Mouse (Mus musculus): Measurements from ENCODE around the gene Cuzd1. TPM values are rescaled to one million over a fixed set of nuclear protein-coding genes. Genes with fewer than 3 reads are reported as not detected.

Cuzd1 gene
- polyA plus RNA-seq, 1 experiment from 2014 or later: not detected

- Histone ChIP-seq H3K4me3 (ENCODE audit: low read depth, low read length) (no peak overlapping the region), H3K36me3 (ENCODE audit: control insufficient read depth, insufficient read depth, low read length) (no peaks in the 10 kb centered on the region), H3K4me1 (ENCODE audit: control insufficient read depth, insufficient read depth, low read length) (no peaks in the 10 kb centered on the region), H3K27ac (ENCODE audit: low read depth, low read length) (no peak overlapping the region), H3K9me3 (replicated peaks; ENCODE audit: control insufficient read depth, low read length) (no peaks in the 10 kb centered on the region), H3K9ac (ENCODE audit: low read length) (no peak overlapping the region), H3K27me3 (replicated peaks; ENCODE audit: control insufficient read depth, insufficient read depth, low read length) (no peaks in the 10 kb centered on the region), H3K4me2 (ENCODE audit: low read length) (no peak overlapping the region)
- DNase-seq (ENCODE audit: low spot score): no peak
- ATAC-seq: no peak
- 84% methylated on average over 8 of the region's 8 CpGs for WGBS
Measured at GRCm38 (mm10) chr7:131303340-131303739, 18.8 kb downstream of the Cuzd1 start.

GRCm38 (mm10) chr7:131297151-131297550 lies 24.9 kb downstream of the Cuzd1 start:
- no peak overlapping the region for H3K9ac ChIP-seq (ENCODE audit: low read length)
- no peaks in the 10 kb centered on the region for H3K36me3 ChIP-seq (ENCODE audit: control insufficient read depth, insufficient read depth, low read length)
- H3K4me3 ChIP-seq (ENCODE audit: low read depth, low read length): no peak overlapping the region
- no peak for ATAC-seq
- H3K27me3 ChIP-seq (replicated peaks; ENCODE audit: control insufficient read depth, insufficient read depth, low read length): no peaks in the 10 kb centered on the region
- no peak for DNase-seq (ENCODE audit: low spot score)
- H3K4me2 ChIP-seq (ENCODE audit: low read length): no peak overlapping the region
- H3K4me1 ChIP-seq (ENCODE audit: control insufficient read depth, insufficient read depth, low read length): no peaks in the 10 kb centered on the region
- no peaks in the 10 kb centered on the region for H3K9me3 ChIP-seq (replicated peaks; ENCODE audit: control insufficient read depth, low read length)
- WGBS: 78% methylated on average over 8 of the region's 8 CpGs
- H3K27ac ChIP-seq (ENCODE audit: low read depth, low read length): no peak overlapping the region

GRCm38 (mm10) chr7:131265851-131266250 lies 56.2 kb downstream of the Cuzd1 start:
- Histone ChIP-seq H3K4me2 (ENCODE audit: low read length) (no peak overlapping the region), H3K27me3 (replicated peaks; ENCODE audit: control insufficient read depth, insufficient read depth, low read length) (no peaks in the 10 kb centered on the region), H3K4me3 (ENCODE audit: low read depth, low read length) (no peak overlapping the region), H3K36me3 (ENCODE audit: control insufficient read depth, insufficient read depth, low read length) (no peaks in the 10 kb centered on the region), H3K4me1 (ENCODE audit: control insufficient read depth, insufficient read depth, low read length) (no peaks in the 10 kb centered on the region), H3K27ac (ENCODE audit: low read depth, low read length) (no peak overlapping the region), H3K9ac (ENCODE audit: low read length) (no peak overlapping the region), H3K9me3 (replicated peaks; ENCODE audit: control insufficient read depth, low read length) (no peaks in the 10 kb centered on the region)
- ATAC-seq (no peak), DNase-seq (ENCODE audit: low spot score) (no peak)
- WGBS: 78% methylated on average over 4 of the region's 4 CpGs

- ATAC-seq: no peak
- WGBS: 88% methylated on average over 4 of the region's 4 CpGs
- DNase-seq (ENCODE audit: low spot score): no peak
Measured at GRCm38 (mm10) chr7:131264251-131264650, 57.8 kb downstream of the Cuzd1 start.

GRCm38 (mm10) chr7:131260946-131261345 lies 61.1 kb downstream of the Cuzd1 start:
- Histone ChIP-seq H3K9ac (ENCODE audit: low read length) (no peak overlapping the region), H3K36me3 (ENCODE audit: control insufficient read depth, insufficient read depth, low read length) (no peaks in the 10 kb centered on the region), H3K27me3 (replicated peaks; ENCODE audit: control insufficient read depth, insufficient read depth, low read length) (no peaks in the 10 kb centered on the region), H3K4me3 (ENCODE audit: low read depth, low read length) (no peak overlapping the region), H3K4me1 (ENCODE audit: control insufficient read depth, insufficient read depth, low read length) (no peaks in the 10 kb centered on the region), H3K9me3 (replicated peaks; ENCODE audit: control insufficient read depth, low read length) (no peaks in the 10 kb centered on the region), H3K4me2 (ENCODE audit: low read length) (no peak overlapping the region), H3K27ac (ENCODE audit: low read depth, low read length) (no peak overlapping the region)
- peak; percentile 33 for DNase-seq (ENCODE audit: low spot score)
- WGBS: 62% methylated on average over 6 of the region's 6 CpGs
- no peak for ATAC-seq

More at GRCm38 (mm10) chr7:131264251-131264650, 57.8 kb downstream of the Cuzd1 start:
- no peak overlapping the region for H3K4me3 ChIP-seq (ENCODE audit: low read depth, low read length)
- no peaks in the 10 kb centered on the region for H3K36me3 ChIP-seq (ENCODE audit: control insufficient read depth, insufficient read depth, low read length)
- no peaks in the 10 kb centered on the region for H3K27me3 ChIP-seq (replicated peaks; ENCODE audit: control insufficient read depth, insufficient read depth, low read length)
- no peak overlapping the region for H3K27ac ChIP-seq (ENCODE audit: low read depth, low read length)
- H3K9me3 ChIP-seq (replicated peaks; ENCODE audit: control insufficient read depth, low read length): no peaks in the 10 kb centered on the region
- no peak overlapping the region for H3K9ac ChIP-seq (ENCODE audit: low read length)
- H3K4me2 ChIP-seq (ENCODE audit: low read length): no peak overlapping the region
- H3K4me1 ChIP-seq (ENCODE audit: control insufficient read depth, insufficient read depth, low read length): no peaks in the 10 kb centered on the region

Other genes starting within 250 kb of the Cuzd1 start
- gene 4933402N03Rik, start 176.0 kb downstream of the Cuzd1 start, polyA plus RNA-seq (2014; fragmentation: Nextera tagmentation; extraction: Ambion mirVana): not detected in 2 replicates
- gene 5430419D17Rik, start 147.9 kb downstream of the Cuzd1 start, polyA plus RNA-seq (2014; fragmentation: Nextera tagmentation; extraction: Ambion mirVana): not detected in 2 replicates
- gene Fam24b, start 7.2 kb upstream of the Cuzd1 start, polyA plus RNA-seq (2014; fragmentation: Nextera tagmentation; extraction: Ambion mirVana): not detected in 2 replicates
- gene Fam24a, start 11.6 kb upstream of the Cuzd1 start, polyA plus RNA-seq (2014; fragmentation: Nextera tagmentation; extraction: Ambion mirVana): not detected in 2 replicates
- 25.1 and 27.1 TPM in 2 replicates for gene 2310057M21Rik, start 40.5 kb upstream of the Cuzd1 start, polyA plus RNA-seq (2014; fragmentation: Nextera tagmentation; extraction: Ambion mirVana)
- gene Pstk, start 48.8 kb upstream of the Cuzd1 start, polyA plus RNA-seq (2014; fragmentation: Nextera tagmentation; extraction: Ambion mirVana): 33.1 and 33.9 TPM in 2 replicates
- gene Ikzf5, start 88.2 kb upstream of the Cuzd1 start, polyA plus RNA-seq (2014; fragmentation: Nextera tagmentation; extraction: Ambion mirVana): 21.9 and 23.8 TPM in 2 replicates
- gene Acadsb, start 88.3 kb upstream of the Cuzd1 start, polyA plus RNA-seq (2014; fragmentation: Nextera tagmentation; extraction: Ambion mirVana): 98.6 and 130 TPM in 2 replicates
- gene Hmx3, start 220.6 kb upstream of the Cuzd1 start, polyA plus RNA-seq (2014; fragmentation: Nextera tagmentation; extraction: Ambion mirVana): 0.49 and 0.51 TPM in 2 replicates
- 0.64 and 1.1 TPM in 2 replicates for gene Hmx2, start 226.5 kb upstream of the Cuzd1 start, polyA plus RNA-seq (2014; fragmentation: Nextera tagmentation; extraction: Ambion mirVana)
- 215 and 237 TPM in 2 replicates for gene Bub3, start 237.9 kb upstream of the Cuzd1 start, polyA plus RNA-seq (2014; fragmentation: Nextera tagmentation; extraction: Ambion mirVana)

All from forebrain, embryonic 14.5 days (tissue).